Mouse (Mus musculus): ENCODE results near the gene Kpna4.
A peak's percentile ranks its signal among the peaks of the same experiment; 100 is the strongest.
"Not testable (repeated sequence)": the region's sequence is repeated elsewhere in the genome, so short reads cannot be mapped to it uniquely, and the experiment has no call there.

The Kpna4 gene

DNA sequence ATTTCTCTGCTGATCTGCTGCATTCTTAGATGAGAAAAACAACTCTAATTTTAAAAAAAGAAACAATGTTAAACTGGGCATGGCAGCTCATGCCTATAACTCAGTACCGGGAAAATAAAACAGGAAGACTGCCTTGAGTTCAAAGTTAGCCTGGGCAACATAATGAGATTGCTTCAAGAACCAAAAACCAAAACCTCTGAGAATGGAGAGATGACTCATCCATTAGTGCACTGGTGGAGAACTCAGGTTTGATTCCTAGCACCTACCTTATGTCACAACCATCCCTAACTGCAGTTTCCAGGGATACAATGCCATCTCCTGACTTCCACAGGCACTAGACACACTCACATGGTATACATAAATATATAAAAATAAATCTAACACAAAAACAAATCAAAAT lies 17.8 kb downstream of the Kpna4 start:
- no peak for DNase-seq (ENCODE audit: low spot score in 2 of 2)

DNA sequence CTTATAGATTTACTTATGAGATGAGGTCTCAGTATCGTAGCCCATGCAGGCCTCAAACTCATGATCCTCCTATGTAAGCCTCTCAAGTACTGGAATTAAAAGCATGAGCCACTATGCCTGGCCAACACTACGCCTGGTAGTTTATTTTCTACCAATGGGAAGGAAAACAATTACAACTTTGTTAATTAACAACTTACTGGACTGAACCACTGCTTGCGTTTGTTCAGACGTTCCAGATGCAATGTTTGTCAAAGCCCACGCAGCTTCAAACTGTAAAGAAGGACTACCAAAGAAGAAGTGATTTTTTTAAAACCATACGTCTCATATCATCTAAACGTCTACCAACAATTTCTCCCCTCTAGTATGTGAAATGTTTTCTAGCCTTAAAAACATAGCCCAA lies 32.5 kb downstream of the Kpna4 start:
- DNase-seq (ENCODE audit: low spot score in 2 of 2) = no peak

DNA sequence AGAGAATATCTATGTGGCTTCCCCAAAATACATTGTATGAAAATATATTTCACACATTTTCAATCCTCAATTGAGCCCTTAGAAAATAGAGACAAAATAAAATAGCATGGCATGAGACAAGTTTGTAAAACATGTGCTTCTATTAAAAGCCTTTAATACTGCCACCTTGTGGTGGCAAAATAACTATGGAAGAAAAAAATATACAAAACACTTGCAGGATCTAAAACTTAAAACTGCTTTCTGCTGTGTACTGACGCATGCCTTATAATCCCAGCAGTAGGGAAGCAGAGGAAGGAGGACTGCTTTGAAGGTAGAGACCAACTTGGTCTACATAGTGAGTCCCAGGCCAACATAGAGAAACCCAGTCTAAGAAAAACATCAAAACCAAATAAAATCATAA lies 62.9 kb downstream of the Kpna4 start:
- no peak for DNase-seq (ENCODE audit: low spot score in 2 of 2)

DNA sequence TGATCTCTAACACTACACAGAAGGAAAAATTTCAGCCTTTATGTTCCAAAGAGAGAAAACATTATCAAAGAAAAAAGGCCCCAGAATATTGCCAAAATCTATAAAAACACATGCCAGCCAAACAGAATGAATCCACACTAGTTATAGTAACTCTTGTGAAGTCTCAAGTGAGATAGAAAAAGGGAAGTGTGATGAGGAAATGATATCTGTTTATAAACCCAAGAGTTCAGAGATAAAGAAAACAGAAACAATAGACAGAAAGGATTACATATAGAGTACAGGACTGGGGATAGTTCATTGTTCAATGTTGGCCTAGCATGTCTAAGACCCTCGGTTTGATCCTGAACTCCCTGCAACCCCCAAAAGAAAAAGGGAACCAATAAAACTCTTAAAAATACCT lies 64.1 kb downstream of the Kpna4 start:
- no peak for DNase-seq (ENCODE audit: low spot score in 2 of 2)

DNA sequence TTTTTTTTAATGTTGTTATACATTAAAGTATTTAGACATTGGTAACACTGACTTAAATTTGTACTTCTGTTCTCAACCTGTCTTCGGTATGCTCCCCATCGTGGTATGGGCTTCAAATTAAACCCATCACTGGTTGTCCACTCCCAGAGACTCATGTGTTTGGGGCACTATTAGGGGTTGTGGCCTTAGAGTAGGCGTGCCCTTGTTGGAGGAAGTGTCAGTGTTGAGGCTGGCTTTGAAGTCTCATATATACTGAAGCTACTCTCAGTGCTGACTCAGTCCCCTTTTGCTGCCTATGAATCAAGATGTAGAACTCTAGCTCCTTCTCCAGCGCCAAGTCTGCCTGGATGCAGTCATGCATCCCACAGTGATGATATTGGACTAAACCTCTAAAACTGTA lies 66.2 kb downstream of the Kpna4 start:
- no peak for DNase-seq (ENCODE audit: low spot score in 2 of 2)

DNA sequence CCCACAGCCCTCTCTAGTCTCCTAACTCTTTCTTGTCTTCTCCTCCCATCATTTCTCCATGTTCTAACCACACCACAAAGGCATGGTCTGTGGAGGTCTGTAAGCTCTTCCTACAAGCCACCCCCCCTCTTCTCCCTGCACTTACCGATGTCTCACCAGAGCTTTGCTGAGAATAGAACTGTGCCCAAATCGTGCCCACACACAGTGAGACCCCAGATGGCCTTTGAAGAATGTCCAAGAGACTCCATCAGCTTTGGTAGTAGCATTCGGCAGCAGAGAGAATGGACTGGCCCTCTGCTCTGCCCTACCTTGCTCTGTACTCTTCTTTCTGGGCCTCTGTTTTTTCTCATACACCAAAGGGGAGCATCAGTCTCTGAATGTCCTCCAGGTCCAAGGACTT lies 71.0 kb downstream of the Kpna4 start:
- DNase-seq (ENCODE audit: low spot score in 2 of 2) = no peak

DNA sequence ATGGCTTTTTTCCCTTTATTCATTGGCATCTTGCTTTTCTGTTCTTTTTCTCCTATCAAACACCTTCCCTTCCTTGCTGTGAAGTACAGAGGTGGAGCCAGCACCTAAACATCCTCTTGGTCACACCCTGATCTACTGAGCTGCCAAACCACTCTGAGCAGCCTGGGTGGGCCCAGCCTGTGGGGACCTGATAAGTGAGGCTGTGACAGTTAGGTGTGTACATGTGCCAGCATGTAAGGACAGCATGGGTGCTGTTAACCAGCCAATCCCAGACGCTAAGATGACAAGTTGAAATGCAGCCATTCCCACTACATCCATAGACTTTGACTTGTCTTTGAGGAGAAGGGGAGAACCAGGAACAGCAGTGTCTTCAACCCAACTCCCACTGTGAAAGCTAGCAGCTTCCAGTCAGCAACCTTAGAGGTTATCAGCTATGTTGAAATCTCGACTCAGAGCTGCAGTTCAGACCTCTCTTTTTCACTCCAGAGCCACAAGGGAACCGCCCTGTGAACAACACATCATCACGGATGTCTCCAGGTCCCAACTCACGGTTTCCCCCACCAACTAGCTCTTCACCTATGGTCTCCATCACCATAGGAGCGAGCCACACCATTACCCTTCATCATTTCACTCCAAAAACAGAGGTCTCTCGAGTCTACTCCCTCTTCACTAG lies 72.0 kb downstream of the Kpna4 start:
- DNase-seq (ENCODE audit: low spot score in 2 of 2) = no peak

DNA sequence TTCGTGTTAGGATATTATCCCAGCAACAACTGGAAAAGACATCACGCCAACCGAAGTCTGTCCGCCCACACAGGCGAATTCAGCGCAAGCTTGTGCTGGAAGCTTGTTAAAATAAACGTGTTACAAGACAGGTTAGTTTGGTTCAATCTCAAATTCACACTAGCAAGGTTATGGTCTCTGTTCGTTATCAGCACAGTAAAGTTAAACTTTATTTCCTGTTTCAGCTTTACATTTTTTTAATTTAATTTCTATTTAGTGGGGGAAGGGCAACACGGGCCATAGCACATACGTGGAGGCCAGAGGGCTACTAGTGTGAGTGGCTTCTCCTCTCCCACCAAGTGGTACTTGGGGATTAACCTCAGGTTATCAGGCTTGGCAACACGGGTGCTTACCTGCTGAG lies 75.0 kb downstream of the Kpna4 start:
- no peak for DNase-seq (ENCODE audit: low spot score in 2 of 2)

DNA sequence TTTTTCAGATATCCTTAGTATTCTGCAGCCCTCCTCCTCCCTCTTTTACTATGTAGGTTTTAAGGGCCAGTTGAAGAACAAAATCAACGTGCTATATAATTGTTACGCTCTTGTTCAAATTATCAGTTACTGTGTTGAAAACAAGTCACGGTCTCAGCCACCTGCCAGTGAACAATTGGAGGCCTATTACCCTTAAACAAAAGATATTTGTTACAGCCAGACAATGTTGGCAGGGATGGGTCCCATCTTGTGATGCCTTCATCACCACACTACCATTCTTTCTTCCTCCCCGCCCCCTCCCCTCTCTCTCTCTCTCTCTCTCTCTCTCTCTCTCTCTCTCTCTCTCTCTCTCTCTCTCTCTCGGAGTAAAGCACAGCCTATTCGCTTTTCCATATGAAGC lies 77.9 kb downstream of the Kpna4 start:
- peak in 1 of 2 experiments; percentile 25 for DNase-seq (ENCODE audit: low spot score in 2 of 2)

DNA sequence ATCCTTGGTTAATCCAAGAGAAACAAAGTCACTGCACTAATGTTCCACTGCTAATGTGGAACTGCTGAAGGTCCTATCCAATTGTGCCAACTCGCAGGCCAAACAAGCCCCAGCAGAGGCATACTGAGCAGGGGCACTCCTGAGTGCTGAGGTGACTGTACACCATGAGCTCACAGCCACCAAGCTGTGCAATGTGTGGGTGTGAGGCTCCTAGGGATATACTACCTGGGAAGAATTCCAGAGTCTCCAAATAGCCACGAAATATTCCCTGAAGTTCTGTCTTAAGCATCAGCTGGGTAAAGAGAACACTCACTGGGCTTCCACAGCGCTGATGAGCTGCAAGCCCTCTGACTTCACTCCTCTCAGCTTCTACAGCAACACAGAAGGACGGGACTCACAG lies 79.2 kb downstream of the Kpna4 start:
- DNase-seq (ENCODE audit: low spot score in 2 of 2) = no peak

DNA sequence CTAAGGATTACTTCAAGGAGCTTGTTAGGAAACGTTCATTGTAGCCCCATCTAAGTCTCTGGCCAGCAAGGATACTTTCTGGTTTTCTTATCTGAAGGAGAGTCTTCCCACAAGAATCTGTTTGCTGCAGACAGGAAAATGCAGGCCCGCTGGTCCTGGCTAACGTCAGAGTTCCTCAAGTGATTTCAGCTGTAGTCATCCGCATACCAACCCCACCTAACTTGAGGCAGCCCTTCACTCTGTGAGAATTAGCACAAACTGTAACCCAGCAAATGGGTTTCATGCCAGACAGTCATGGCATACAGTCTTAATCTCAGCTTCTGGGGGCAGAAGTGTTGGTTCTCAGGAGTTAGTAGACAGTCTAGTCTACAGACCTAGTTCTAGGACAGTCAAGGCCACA lies 80.4 kb downstream of the Kpna4 start:
- no peak for DNase-seq (ENCODE audit: low spot score in 2 of 2)

DNA sequence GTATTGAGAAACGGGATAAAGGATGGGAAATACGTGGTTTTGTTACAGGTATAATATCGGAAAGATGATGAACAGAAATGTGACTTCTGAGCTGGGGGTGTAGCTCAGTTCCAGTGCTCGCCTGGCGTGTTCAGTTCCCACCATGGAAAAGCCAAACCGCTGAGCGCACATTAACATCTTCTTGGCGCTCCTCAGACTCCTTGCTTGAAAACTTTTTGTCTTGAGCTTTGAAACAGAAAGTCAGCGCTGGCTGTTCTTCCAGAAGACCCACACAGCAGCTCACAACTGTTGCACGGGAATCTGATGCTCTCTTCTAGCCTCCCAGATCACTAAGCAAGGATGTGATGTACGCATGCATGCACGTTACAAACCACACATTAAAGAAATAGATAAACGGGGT lies 81.2 kb downstream of the Kpna4 start:
- DNase-seq (ENCODE audit: low spot score in 2 of 2) = no peak

DNA sequence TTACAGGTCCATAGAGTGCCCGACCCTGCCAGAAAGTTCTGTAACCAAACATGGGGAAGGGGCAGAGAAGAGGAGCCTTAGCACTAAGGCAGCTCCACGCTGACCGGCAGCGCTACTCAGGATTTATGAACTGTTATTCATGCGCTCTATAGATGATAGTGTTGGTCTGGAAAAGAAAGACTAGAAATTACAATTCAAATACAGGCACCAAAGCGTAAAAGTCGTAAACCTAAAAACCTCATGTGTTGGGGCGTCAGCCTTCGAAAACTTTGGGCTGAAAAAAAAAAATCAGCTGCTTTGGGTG lies 81.6 kb downstream of the Kpna4 start:
- DNase-seq (ENCODE audit: low spot score in 2 of 2) = no peak

DNA sequence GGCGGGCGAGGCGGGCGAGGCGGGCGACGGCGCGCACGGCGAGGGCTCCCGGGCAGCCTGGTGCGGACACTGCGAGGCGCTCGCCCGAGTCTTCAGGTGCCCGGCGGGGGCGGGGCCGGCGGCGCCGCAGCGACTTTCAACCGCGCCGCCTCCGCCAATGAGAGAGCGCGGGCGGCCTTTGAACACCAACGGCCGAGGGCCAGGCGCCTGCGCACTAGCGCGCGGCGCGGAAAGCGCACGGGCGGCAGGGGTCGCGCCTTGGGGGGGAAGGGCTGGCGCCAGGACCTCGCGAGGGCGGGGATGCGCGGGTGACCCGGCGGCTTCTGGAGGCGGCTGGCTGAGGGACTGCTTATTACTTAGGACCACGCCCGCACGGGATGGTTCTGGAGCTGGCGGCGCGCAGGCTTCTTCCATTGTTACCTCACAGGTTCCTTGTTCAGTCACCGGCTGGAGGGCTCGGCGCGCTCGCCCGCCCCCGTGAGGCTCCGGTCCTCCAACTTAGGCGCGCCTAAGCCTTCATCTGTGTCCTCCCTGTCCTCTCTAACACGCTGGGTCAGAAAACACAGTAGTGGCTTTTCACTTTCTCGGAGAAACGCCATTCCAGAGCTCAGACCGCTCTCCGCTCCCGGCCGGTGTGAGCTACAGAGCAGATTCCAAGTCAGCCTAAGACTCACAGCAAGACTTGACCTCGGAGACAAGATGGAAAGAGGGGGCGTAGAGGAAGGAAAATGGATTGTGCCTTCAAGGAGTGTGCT lies 82.1 kb downstream of the Kpna4 start, which contains the start of gene Trim59:
TSS of gene Trim59 (minus strand) at position 111 of the 755 bp plus-strand sequence.
- peak; percentile 60 to 82 for DNase-seq (ENCODE audit: low spot score in 2 of 2)

DNA sequence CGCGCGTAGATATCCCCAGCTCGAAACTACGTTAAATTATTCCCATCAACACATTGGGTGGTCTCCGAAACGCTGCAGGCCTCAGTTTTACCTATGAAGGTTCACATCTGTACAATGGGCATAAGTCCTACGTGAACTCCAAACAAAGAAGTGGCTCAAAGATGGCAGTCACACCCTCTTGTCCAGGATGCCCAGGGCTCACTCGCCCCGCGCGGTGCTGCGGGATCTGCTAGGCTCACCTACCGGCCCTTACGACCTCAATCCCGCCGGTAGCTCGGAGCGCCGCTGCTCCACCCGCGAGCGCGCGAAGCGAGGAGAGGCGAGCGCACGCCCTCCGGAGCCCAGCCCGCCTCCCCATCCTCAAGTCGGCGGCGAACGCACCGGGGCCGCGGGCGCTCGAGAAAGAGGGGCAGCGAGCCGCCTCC lies 82.7 kb downstream of the Kpna4 start:
- peak in 1 of 2 experiments; percentile 12 for DNase-seq (ENCODE audit: low spot score in 2 of 2)

DNA sequence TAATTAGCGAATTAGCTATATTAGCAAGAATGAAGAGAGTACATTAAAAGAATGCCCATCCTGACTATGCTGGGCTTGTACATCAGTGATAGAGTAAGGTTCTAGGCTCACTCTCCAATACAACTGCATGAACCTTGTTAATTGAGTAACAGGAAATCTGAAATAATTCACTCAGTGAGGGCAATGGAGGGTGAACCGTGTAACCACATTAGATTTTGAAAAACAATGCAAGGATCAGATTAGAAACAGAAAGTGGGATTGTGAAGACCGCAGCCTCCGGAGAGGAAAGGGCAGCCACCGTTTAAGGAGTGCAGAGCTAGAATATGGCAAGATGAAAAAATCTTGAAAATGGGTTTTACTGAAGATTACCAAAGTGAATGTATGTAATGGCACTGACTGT lies 85.6 kb downstream of the Kpna4 start:
- DNase-seq (ENCODE audit: low spot score in 2 of 2) = no peak

DNA sequence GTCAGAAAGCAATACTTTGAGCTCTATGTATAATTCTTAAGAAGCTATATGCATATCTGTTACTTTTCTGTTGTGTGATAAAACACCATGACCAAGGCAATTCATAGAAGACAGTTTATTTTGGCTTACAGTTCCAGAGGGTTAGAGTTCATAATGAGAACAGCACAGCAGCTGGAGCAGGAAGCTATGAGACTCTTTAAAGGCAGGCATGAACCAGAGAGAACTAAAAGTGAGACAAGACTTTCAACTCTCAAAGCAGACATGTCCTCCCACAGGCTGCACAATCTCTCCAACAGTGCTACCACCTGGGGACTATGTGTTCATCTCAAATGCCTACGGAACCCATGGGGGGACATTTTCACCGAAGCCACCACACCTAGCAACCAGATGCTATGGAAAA lies 86.8 kb downstream of the Kpna4 start:
- no peak for DNase-seq (ENCODE audit: low spot score in 2 of 2)

DNA sequence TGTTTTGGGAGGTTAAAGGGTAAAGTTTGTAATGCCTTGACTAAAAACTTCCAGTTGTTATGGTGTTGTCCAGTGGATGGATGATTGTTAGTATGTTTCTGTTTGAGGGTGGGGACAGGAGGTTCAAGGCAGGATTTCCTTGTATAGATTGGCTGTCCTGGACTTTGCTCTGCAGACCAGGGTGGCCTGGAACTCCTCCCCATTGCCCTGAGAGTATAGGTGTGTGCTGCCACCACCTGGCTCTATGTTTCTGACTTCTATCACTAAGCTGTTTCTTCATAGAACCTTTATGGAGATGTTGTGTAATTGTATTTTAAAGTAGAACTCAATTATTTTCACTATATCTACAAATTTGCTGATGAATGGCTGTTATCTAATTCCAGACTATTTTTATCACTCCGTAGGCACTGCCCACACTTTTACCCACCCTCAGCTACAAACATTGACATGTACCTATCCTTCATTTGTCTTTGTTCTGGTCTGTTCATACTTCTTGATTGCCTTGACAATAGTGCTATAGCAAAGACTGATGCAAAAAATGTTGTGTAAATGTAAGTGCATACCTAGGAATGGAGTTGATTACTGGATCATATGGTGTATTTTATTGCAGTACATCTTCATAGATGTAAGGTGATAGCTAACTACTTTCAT lies 100.7 kb downstream of the Kpna4 start:
- DNase-seq (ENCODE audit: low spot score in 2 of 2) = no peak

DNA sequence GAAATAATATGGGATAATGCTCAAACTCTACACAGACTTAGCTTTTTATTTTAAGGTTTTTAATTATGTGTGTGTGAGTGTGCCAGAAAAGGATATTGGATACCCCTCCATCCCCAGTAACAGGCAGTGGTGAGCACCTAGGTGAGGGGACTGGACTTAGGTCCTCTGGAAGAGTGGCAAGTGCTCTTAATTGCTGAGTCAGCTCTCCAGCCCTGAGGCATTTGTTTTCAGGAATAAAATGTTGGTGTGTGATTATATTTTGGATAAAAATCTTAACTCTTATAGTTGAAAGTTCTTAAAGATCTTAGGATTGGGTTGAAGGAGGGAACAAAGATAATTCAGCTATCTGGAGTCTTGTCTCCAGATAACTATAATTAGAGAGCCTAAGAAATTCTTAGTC lies 106.1 kb downstream of the Kpna4 start:
- DNase-seq (ENCODE audit: low spot score in 2 of 2) = no peak

DNA sequence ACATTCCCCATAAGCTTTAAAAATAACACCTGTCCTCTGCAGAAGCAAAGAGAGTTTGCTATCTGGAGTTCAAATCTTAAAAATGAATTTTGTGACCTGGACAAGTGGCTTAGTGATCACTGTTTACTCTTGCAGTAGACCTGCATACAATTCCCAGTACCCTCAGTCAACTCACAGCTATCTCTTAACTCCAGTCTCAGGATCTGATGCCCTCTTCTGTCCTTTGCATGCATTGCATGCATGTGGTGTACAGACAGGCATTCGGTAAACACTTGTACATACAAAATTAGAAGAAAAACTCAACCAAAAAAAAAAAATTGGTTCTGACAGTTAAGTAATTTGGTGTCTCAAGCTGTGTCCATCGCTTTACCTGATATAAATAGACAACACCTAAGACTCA lies 106.6 kb downstream of the Kpna4 start:
- DNase-seq (ENCODE audit: low spot score in 2 of 2) = no peak

DNA sequence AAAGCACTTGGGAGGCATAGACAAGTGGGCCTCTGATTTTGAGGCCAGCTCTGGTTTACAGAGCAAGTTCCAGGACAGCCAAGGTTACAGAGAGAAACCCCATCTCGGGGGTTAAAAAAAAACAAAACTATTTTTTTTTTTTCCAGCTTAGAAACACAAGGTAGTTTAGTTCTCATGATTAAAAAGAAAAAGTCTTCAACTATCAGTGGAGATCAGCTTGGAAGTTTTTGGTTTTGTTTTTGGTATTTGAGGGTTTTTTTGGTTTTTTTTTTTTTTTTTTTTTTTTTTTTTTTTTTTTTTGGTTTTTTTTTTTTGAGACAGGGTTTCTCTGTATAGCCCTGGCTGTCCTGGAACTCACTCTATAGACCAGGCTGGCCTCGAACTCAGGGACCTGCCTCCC lies 108.3 kb downstream of the Kpna4 start:
- not testable (repeated sequence) for DNase-seq (ENCODE audit: low spot score in 2 of 2)

DNA sequence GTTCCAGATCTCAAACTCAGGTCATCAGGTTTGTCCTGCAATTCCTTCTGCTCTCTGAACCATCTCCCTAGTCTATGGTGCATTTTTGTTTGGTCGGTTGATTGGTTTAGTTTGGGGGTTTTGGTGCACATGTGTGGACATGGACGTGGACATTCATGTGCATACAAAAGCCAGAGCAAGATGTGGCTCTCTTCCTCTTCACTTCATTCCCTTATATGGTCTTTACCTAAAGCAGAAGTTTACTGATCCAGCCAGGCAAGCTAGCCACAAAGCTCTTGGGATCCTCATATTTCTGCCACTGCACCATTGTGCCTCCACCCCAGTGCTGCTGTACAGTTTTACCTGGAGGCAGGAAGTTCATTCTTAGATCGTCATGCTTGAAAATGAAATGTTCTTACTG lies 109.7 kb downstream of the Kpna4 start:
- DNase-seq (ENCODE audit: low spot score in 2 of 2) = no peak

Data from left cerebral cortex, adult 9 months (tissue).